Mouse (Mus musculus): ENCODE measurements around the gene Rpl32. TPM values are rescaled to one million over a fixed set of nuclear protein-coding genes. Genes with fewer than 3 reads are reported as not detected.
"Not testable (repeated sequence)": the region's sequence is repeated elsewhere in the genome, so short reads cannot be mapped to it uniquely, and the experiment has no call there.

The Rpl32 gene
- polyA plus RNA-seq, 1 experiment: 4,367 TPM

- TF ChIP-seq REST (IDR thresholded peaks at IDR 0.05; ENCODE audit: insufficient read depth, insufficient read length) (no peak), TCF12 (IDR thresholded peaks at IDR 0.05; ENCODE audit: insufficient read depth, poor library complexity, severe bottlenecking) (no peak), POLR2AphosphoS2 (IDR thresholded peaks at IDR 0.05; ENCODE audit: insufficient read length, low read depth) (no peak), USF1 (IDR thresholded peaks at IDR 0.05; ENCODE audit: low read depth) (no peak), MYOD1 (IDR thresholded peaks at IDR 0.05; ENCODE audit: control insufficient read depth in 1 of 3, insufficient read length in 2 of 3, low read depth in 2 of 3) (no peak), POLR2A (IDR thresholded peaks at IDR 0.05; ENCODE audit: insufficient read length, low read depth) (no peak)
These were observed 22.4 kb upstream of the Rpl32 start for GRCm38 (mm10) chr6:115830779-115831601.

GRCm38 (mm10) chr6:115823850-115824464 is 15.4 kb upstream of the Rpl32 start:
- H3K79me2 ChIP-seq (ENCODE audit: control insufficient read depth, insufficient read depth); H3K4me2 ChIP-seq (ENCODE audit: low read depth); H3K4me3 ChIP-seq; H3ac ChIP-seq (ENCODE audit: control insufficient read depth, insufficient read length); H3K36me3 ChIP-seq (ENCODE audit: control insufficient read depth, insufficient read depth): not testable (repeated sequence)
- H3K27me3 ChIP-seq (ENCODE audit: control insufficient read depth, insufficient read depth, insufficient read length): peaks cover 26% of the 10 kb centered on the region

More at GRCm38 (mm10) chr6:115830779-115831601, 22.4 kb upstream of the Rpl32 start:
- H3K27me3 ChIP-seq (ENCODE audit: control insufficient read depth, insufficient read depth, insufficient read length): no peaks in the 10 kb centered on the region
- H3K4me3 ChIP-seq: no peak overlapping the region
- no peaks in the 10 kb centered on the region for H3K36me3 ChIP-seq (ENCODE audit: control insufficient read depth, insufficient read depth)
- no peak overlapping the region for H3K4me2 ChIP-seq (ENCODE audit: low read depth)
- no peaks in the 10 kb centered on the region for H3K79me2 ChIP-seq (ENCODE audit: control insufficient read depth, insufficient read depth)
- no peak overlapping the region for H3ac ChIP-seq (ENCODE audit: control insufficient read depth, insufficient read length)

DNA sequence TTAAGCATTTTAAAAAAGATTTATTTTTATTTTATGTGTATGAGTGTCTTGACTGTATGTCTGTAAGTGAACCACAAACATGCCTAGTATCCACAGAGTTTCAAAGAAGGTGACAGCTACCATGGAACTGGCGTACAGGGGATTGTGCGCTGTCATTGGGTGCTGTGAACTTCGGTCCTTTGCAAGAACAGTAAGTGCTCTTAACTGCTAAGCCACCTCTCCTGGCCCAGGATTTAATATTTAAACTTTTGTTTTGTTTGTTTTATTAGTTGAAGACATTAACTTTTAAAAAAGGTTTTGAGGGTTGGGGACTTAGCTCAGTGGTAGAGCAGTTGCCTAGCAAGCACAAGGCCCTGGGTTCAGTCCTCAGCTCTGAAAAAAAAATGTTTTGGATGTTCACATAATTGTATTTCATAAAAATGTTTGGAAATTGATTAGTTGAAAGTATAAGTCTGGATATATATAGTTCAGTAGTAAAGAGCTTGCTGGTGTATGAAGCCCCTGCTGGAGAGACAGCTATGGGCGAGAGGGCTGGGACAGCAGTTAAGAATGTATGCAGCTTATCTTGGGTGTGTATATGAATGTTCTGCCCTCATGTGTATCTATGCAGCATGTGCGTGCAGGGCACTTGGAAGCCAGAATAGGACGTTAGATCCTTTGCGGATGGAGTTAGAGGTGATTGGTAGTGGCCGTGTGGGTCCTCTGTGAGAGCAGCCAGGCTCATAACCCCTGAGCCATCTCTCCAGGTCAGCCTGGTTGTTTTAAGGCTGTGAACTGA is 12.9 kb upstream of the Rpl32 start:
- Histone ChIP-seq H3K79me2 (ENCODE audit: control insufficient read depth, insufficient read depth) (no peaks in the 10 kb centered on the region), H3K27me3 (ENCODE audit: control insufficient read depth, insufficient read depth, insufficient read length) (peaks cover 37% of the 10 kb centered on the region), H3K36me3 (ENCODE audit: control insufficient read depth, insufficient read depth) (no peaks in the 10 kb centered on the region), H3K4me2 (ENCODE audit: low read depth) (no peak overlapping the region), H3K4me3 (no peak overlapping the region), H3ac (ENCODE audit: control insufficient read depth, insufficient read length) (no peak overlapping the region)
- TF ChIP-seq REST (IDR thresholded peaks at IDR 0.05; ENCODE audit: insufficient read depth, insufficient read length) (no peak), E2F4 (IDR thresholded peaks at IDR 0.05; ENCODE audit: insufficient read depth) (no peak), USF1 (IDR thresholded peaks at IDR 0.05; ENCODE audit: low read depth) (no peak), TCF3 (IDR thresholded peaks at IDR 0.05; ENCODE audit: insufficient read length, low read depth) (no peak), POLR2A (IDR thresholded peaks at IDR 0.05; ENCODE audit: insufficient read length, low read depth) (no peak), MYOD1 (IDR thresholded peaks at IDR 0.05; ENCODE audit: control insufficient read depth in 1 of 3, insufficient read length in 2 of 3, low read depth in 2 of 3) (no peak), POLR2AphosphoS2 (IDR thresholded peaks at IDR 0.05; ENCODE audit: insufficient read length, low read depth) (no peak), MYOG (IDR thresholded peaks at IDR 0.05; ENCODE audit: control insufficient read depth in 1 of 3, insufficient read depth in 1 of 3, insufficient read length in 2 of 3, low read depth in 2 of 3) (no peak), TCF12 (IDR thresholded peaks at IDR 0.05; ENCODE audit: insufficient read depth, poor library complexity, severe bottlenecking) (no peak), MAX (IDR thresholded peaks at IDR 0.05; ENCODE audit: low read depth) (no peak), SRF (IDR thresholded peaks at IDR 0.05; ENCODE audit: control insufficient read depth, insufficient read length, low read depth) (no peak), CEBPB (IDR thresholded peaks at IDR 0.05; ENCODE audit: insufficient read depth, poor library complexity, severe bottlenecking) (no peak)

DNA sequence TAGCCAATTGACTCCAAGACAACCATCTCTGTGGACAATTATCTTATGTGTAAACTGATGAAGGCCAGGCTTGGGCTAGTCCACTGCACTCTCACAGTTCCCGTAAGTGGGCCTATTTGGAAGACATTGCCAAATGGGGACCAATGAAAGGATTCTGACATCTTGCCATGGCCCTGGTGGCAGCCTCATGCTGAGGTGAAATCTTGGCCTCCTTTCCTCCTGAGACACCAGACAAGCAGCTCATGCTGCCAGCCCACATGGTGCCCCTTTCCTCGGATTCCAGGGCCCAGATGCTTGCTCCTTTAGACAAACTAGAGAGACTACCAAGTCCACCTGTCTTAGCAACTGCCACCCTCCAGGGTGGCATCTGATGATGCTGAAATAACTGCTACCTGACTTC is 9.6 kb upstream of the Rpl32 start:
- no peak for TF ChIP-seq MYOG (IDR thresholded peaks at IDR 0.05; ENCODE audit: control insufficient read depth in 1 of 3, insufficient read depth in 1 of 3, insufficient read length in 2 of 3, low read depth in 2 of 3)
- TF ChIP-seq MAX (IDR thresholded peaks at IDR 0.05; ENCODE audit: low read depth): no peak
- TF ChIP-seq USF1 (IDR thresholded peaks at IDR 0.05; ENCODE audit: low read depth): no peak
- no peak for TF ChIP-seq SRF (IDR thresholded peaks at IDR 0.05; ENCODE audit: control insufficient read depth, insufficient read length, low read depth)
- TF ChIP-seq REST (IDR thresholded peaks at IDR 0.05; ENCODE audit: insufficient read depth, insufficient read length): no peak
- TF ChIP-seq POLR2A (IDR thresholded peaks at IDR 0.05; ENCODE audit: insufficient read length, low read depth): no peak
- TF ChIP-seq TCF3 (IDR thresholded peaks at IDR 0.05; ENCODE audit: insufficient read length, low read depth): no peak
- TF ChIP-seq POLR2AphosphoS2 (IDR thresholded peaks at IDR 0.05; ENCODE audit: insufficient read length, low read depth): no peak
- TF ChIP-seq TCF12 (IDR thresholded peaks at IDR 0.05; ENCODE audit: insufficient read depth, poor library complexity, severe bottlenecking): no peak
- no peak for TF ChIP-seq E2F4 (IDR thresholded peaks at IDR 0.05; ENCODE audit: insufficient read depth)
- TF ChIP-seq CEBPB (IDR thresholded peaks at IDR 0.05; ENCODE audit: insufficient read depth, poor library complexity, severe bottlenecking): no peak
- no peak for TF ChIP-seq MYOD1 (IDR thresholded peaks at IDR 0.05; ENCODE audit: control insufficient read depth in 1 of 3, insufficient read length in 2 of 3, low read depth in 2 of 3)
- no peak overlapping the region for H3K4me3 ChIP-seq
- no peaks in the 10 kb centered on the region for H3K79me2 ChIP-seq (ENCODE audit: control insufficient read depth, insufficient read depth)
- H3K36me3 ChIP-seq (ENCODE audit: control insufficient read depth, insufficient read depth): no peaks in the 10 kb centered on the region
- no peak overlapping the region for H3K4me2 ChIP-seq (ENCODE audit: low read depth)
- H3ac ChIP-seq (ENCODE audit: control insufficient read depth, insufficient read length): no peak overlapping the region
- peaks cover 33% of the 10 kb centered on the region for H3K27me3 ChIP-seq (ENCODE audit: control insufficient read depth, insufficient read depth, insufficient read length)

All from myocyte (in vitro differentiated cells).